Mouse (Mus musculus) heart, embryonic 12.5 days (tissue): ENCODE measurements around the gene Zglp1. TPM values are rescaled to one million over a fixed set of nuclear protein-coding genes. Genes with fewer than 3 reads are reported as not detected.

ENCODE experiments used
- ATAC-seq: fragments of 200-750 bp; cut with Nextera tagmentation; 2 replicates; pipeline ENCODE4 v1.8.0; 2017; ENCODE audit warnings: moderate TSS enrichment, moderate library complexity; ENCODE audit not compliant: insufficient number of reproducible peaks, low FRiP score
- H3K27ac ChIP-seq: fragments of 300-500 bp; sonication (generic); 2 replicates; pipeline ENCODE4 v1.5.1; 2016; ENCODE audit warnings: mild to moderate bottlenecking, moderate library complexity; ENCODE audit not compliant: poor library complexity, severe bottlenecking
- H3K27me3 ChIP-seq: fragments of 300-500 bp; sonication (generic); replicated peaks from 2 replicates; pipeline ENCODE4 v1.6.1; 2016; ENCODE audit warnings: mild to moderate bottlenecking, moderate library complexity
- H3K36me3 ChIP-seq: fragments of 300-500 bp; sonication (generic); 2 replicates; pipeline ENCODE4 v1.6.1; 2016; ENCODE audit warnings: mild to moderate bottlenecking, moderate library complexity
- H3K4me1 ChIP-seq: fragments of 300-500 bp; sonication (generic); replicated peaks from 2 replicates; pipeline ENCODE4 v1.6.1; 2016; ENCODE audit warnings: mild to moderate bottlenecking
- H3K4me2 ChIP-seq: fragments of 300-500 bp; sonication (generic); 2 replicates; pipeline ENCODE4 v1.6.1; 2016; ENCODE audit warnings: mild to moderate bottlenecking, moderate library complexity
- H3K4me3 ChIP-seq: fragments of 300-500 bp; sonication (generic); 2 replicates; pipeline ENCODE4 v1.5.1; 2016; ENCODE audit warnings: mild to moderate bottlenecking
- H3K9ac ChIP-seq: fragments of 300-500 bp; sonication (generic); 2 replicates; pipeline ENCODE4 v1.6.1; 2016; ENCODE audit warnings: mild to moderate bottlenecking, moderate library complexity
- H3K9me3 ChIP-seq: fragments of 300-500 bp; sonication (generic); replicated peaks from 2 replicates; pipeline ENCODE4 v1.6.1; 2016; ENCODE audit warnings: mild to moderate bottlenecking, moderate library complexity
- WGBS: fragments of 180-500 bp; shearing (Covaris S2); methylation state at CpG from one replicate; pipeline ENCODE4 v1.1.7; 2016; 5-methylcytosine and 5-hydroxymethylcytosine counted together
- polyA plus RNA-seq: library from polyadenylated mRNA; unstranded; fragments of >200 nt; fragmentation: Nextera tagmentation; extraction: Ambion mirVana; gene quantifications from 2 replicates; pipeline ENCODE4 v1.2.1, GENCODE M21; 2016

Zglp1 gene
- polyA plus RNA-seq, 1 experiment from 2014 or later, result 1.0 TPM

DNA sequence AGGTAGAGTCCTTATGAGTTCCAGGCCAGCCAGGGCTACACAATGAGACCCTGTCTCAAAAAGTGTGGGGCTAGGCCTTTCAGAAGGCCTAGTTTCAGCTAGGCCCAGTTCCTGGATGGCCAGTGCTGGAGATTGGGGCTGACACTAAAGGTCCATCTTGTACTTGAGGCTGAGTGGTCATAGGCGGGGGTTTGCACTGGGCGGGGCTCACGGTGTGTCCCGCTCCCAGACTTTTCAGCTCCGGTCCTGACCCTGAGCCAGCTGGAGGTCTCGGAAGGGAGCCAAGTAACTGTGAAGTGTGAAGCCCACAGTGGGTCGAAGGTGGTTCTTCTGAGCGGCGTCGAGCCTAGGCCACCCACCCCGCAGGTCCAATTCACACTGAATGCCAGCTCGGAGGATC lies 40.0 kb downstream of the Zglp1 start:
- no peak overlapping the region for H3K9ac ChIP-seq
- 67% methylated on average over 12 of the region's 12 CpGs for WGBS
- no peaks in the 10 kb centered on the region; the same call in 1 of the 2 replicates for H3K36me3 ChIP-seq
- no peak overlapping the region for H3K4me3 ChIP-seq
- ATAC-seq, result no peak
- peaks cover 51% of the 10 kb centered on the region for H3K27me3 ChIP-seq
- H3K9me3 ChIP-seq, result no peaks in the 10 kb centered on the region
- H3K27ac ChIP-seq, result no peak overlapping the region
- H3K4me1 ChIP-seq, result peaks cover 31% of the 10 kb centered on the region
- no peak overlapping the region for H3K4me2 ChIP-seq

GRCm38 (mm10) chr9:21025258-21025810 lies 41.6 kb downstream of the Zglp1 start:
- no peak overlapping the region for H3K27ac ChIP-seq
- no peak overlapping the region for H3K4me2 ChIP-seq
- no peaks in the 10 kb centered on the region; the same call in 1 of the 2 replicates for H3K36me3 ChIP-seq
- WGBS, result 67% methylated on average over 19 of the region's 19 CpGs
- no peak overlapping the region for H3K4me3 ChIP-seq
- no peaks in the 10 kb centered on the region for H3K9me3 ChIP-seq
- no peak for ATAC-seq
- peaks cover 52% of the 10 kb centered on the region for H3K27me3 ChIP-seq
- H3K9ac ChIP-seq, result no peak overlapping the region
- peaks cover 18% of the 10 kb centered on the region for H3K4me1 ChIP-seq

GRCm38 (mm10) chr9:21022726-21023125 lies 44.2 kb downstream of the Zglp1 start:
- no peak for ATAC-seq
- Histone ChIP-seq H3K4me3 (no peak overlapping the region), H3K4me2 (no peak overlapping the region), H3K36me3 (no peaks in the 10 kb centered on the region; the same call in 1 of the 2 replicates), H3K27ac (no peak overlapping the region), H3K4me1 (0 out of 2 replicates have a peak, but pooled peaks cover 4% of the 10 kb centered on the region), H3K9ac (no peak overlapping the region), H3K9me3 (no peaks in the 10 kb centered on the region), H3K27me3 (peaks cover 45% of the 10 kb centered on the region)
- WGBS, result 69% methylated on average over 1 of the region's 1 CpGs

GRCm38 (mm10) chr9:21022288-21022687 lies 44.6 kb downstream of the Zglp1 start:
- H3K36me3 ChIP-seq, result no peaks in the 10 kb centered on the region; the same call in 1 of the 2 replicates
- H3K4me3 ChIP-seq, result no peak overlapping the region
- no peak overlapping the region for H3K9ac ChIP-seq
- H3K27ac ChIP-seq, result no peak overlapping the region
- H3K9me3 ChIP-seq, result no peaks in the 10 kb centered on the region
- no peak for ATAC-seq
- H3K4me1 ChIP-seq, result 0 out of 2 replicates have a peak, but pooled peaks cover 4% of the 10 kb centered on the region
- no peak overlapping the region for H3K4me2 ChIP-seq
- 56% methylated on average over 6 of the region's 6 CpGs for WGBS
- H3K27me3 ChIP-seq, result peaks cover 45% of the 10 kb centered on the region

DNA sequence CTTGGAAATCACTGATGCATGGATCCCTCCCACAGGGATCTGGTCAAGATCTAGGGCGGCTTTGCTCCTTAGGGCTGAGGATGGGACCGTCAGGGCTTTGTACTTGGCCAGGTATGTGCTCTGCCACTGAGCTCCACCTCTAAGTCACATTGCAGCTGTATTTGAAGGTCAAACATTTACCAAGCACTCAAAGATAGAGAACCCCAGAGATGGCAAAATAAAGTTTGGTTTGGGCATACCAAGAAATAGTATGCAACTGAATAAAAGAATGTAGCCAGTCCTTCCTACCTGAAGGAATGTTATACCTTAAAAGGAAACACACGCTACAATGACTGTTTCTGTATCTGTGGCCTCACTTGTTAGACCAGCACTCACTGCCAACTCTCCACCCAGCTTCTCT lies 45.5 kb downstream of the Zglp1 start:
- peaks cover 45% of the 10 kb centered on the region for H3K27me3 ChIP-seq
- no peak for ATAC-seq
- H3K4me3 ChIP-seq, result no peak overlapping the region
- no peak overlapping the region for H3K9ac ChIP-seq
- H3K36me3 ChIP-seq, result no peaks in the 10 kb centered on the region; the same call in 1 of the 2 replicates
- H3K4me1 ChIP-seq, result 0 out of 2 replicates have a peak, but pooled peaks cover 7% of the 10 kb centered on the region
- H3K9me3 ChIP-seq, result no peaks in the 10 kb centered on the region
- H3K4me2 ChIP-seq, result no peak overlapping the region
- no peak overlapping the region for H3K27ac ChIP-seq
- WGBS, result 75% methylated on average over 3 of the region's 3 CpGs

DNA sequence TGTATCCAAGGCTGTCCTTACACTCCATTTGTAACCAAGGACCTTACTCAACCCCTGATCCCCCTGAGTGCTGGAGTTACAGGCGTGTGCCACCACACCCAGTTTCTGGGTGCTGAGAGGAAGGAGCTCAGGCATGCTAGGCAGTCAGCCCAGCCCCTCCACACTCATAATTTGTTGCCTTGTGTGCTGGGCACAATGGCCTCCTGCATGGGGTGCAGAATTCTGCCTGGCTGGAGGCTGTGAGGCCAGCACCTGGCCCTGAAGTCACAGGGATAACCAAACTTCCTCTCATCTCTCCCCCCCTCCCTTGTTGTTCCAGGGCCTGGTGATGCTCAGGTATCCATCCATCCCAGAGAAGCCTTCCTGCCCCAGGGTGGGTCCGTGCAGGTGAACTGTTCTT lies 48.3 kb downstream of the Zglp1 start:
- no peak for ATAC-seq
- no peak overlapping the region for H3K4me3 ChIP-seq
- no peak overlapping the region for H3K4me2 ChIP-seq
- H3K9me3 ChIP-seq, result no peaks in the 10 kb centered on the region
- 69% methylated on average over 2 of the region's 2 CpGs for WGBS
- peaks cover 61% of the 10 kb centered on the region for H3K27me3 ChIP-seq
- no peak overlapping the region for H3K9ac ChIP-seq
- no peak overlapping the region for H3K27ac ChIP-seq
- H3K4me1 ChIP-seq, result peaks cover 23% of the 10 kb centered on the region
- no peaks in the 10 kb centered on the region; the same call in 1 of the 2 replicates for H3K36me3 ChIP-seq

DNA sequence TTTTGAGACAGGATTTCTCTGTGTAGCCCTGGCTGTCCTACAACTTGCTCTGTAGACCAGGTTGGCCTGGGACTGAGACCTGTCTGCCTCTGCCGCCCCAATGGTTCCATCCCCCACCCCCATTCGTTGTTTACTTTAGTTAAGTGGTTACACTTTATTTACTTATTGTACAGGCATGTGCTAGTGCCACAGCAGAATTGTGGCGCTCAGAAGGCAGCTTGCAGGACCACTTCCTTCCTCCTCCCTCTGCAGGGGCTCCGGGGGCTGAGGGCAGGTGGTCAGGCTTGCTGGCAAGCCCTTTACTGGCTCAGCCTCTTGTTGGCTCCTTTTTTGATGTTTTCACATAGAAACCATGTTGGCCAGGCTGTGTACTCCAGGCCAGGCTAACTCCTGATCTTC lies 49.7 kb downstream of the Zglp1 start:
- peak overlapping the region; percentile 78 for H3K4me2 ChIP-seq
- WGBS, result 29% methylated on average over 4 of the region's 4 CpGs
- no peak overlapping the region for H3K27ac ChIP-seq
- H3K36me3 ChIP-seq, result no peaks in the 10 kb centered on the region; the same call in 1 of the 2 replicates
- 0 out of 2 replicates have a peak overlapping the region, but pooled peaks have one; percentile 10 for H3K4me3 ChIP-seq
- ATAC-seq, result no peak
- H3K9me3 ChIP-seq, result no peaks in the 10 kb centered on the region
- H3K4me1 ChIP-seq, result peaks cover 23% of the 10 kb centered on the region
- peaks cover 61% of the 10 kb centered on the region for H3K27me3 ChIP-seq
- no peak overlapping the region for H3K9ac ChIP-seq

DNA sequence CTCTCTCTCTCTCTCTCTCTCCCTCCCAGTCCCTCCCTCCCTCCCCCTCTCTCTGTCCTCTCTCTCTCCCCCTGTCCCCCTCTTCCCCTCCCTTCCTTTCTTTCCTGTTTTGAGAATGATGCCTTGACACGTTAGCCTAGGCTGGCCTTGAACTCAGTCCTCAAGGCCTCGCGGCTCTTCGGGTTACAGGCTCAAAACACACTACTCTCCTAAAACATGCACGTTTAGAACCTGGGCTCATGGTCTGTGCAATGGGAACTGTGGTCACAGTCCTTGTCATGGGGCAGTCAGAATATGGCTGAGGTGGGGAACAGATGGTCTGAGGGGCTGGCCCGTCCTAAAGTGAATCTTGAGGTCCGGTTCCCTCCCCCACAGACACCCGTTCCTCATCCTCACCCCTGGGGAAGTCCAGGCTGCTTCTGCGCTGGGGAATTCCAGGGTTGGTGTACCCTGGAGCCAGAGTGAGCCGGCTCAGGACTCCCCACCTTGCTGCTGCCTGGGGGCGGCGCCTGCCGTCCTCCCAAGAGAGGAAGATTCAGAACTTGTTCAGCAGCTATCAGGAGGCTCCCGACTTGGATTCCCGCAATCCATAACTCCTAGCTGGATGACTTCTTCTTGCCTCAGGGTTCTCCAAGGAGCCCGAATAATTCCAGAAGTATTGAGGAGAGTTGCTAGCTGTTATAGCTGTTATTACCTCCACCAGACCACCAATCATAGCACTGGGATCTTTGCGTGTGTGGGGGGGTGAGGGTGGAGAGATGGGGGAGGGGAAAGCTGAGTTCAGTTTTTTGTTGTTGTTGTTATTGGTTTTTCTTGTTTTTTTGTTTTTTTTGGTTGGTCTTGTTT lies 50.3 kb downstream of the Zglp1 start:
- H3K4me1 ChIP-seq, result peaks cover 23% of the 10 kb centered on the region
- no peaks in the 10 kb centered on the region for H3K36me3 ChIP-seq
- no peak for ATAC-seq
- H3K27ac ChIP-seq, result no peak overlapping the region
- peak overlapping the region; percentile 78 for H3K4me2 ChIP-seq
- H3K4me3 ChIP-seq, result peak overlapping the region; percentile 50
- no peak overlapping the region; the same call in 1 of the 2 replicates for H3K9ac ChIP-seq
- no peaks in the 10 kb centered on the region for H3K9me3 ChIP-seq
- H3K27me3 ChIP-seq, result peaks cover 61% of the 10 kb centered on the region
- WGBS, result 4% methylated on average over 17 of the region's 17 CpGs

- WGBS, result 1% methylated on average over 30 of the region's 30 CpGs
- Histone ChIP-seq H3K27ac (peak within 1 kb of the TSS; percentile 53), H3K9me3 (no peaks in the 10 kb centered on the region), H3K27me3 (peaks cover 58% of the 10 kb centered on the region), H3K4me2 (peak within 1 kb of the TSS; percentile 78), H3K4me1 (peaks cover 23% of the 10 kb centered on the region), H3K36me3 (no peaks in the 10 kb centered on the region), H3K9ac (peak within 1 kb of the TSS; percentile 57), H3K4me3 (peak within 1 kb of the TSS; percentile 50)
- peak; percentile 52; the same call in 1 of the 2 replicates for ATAC-seq
Observed at GRCm38 (mm10) chr9:21015571-21016130, 51.2 kb downstream of the Zglp1 start, which contains the start of gene Icam1. Icam1 (plus strand) TSS chr9:21015985.

- Histone ChIP-seq H3K4me2 (peak overlapping the region; percentile 78), H3K36me3 (no peaks in the 10 kb centered on the region), H3K9me3 (no peaks in the 10 kb centered on the region), H3K4me3 (peak overlapping the region; percentile 50), H3K27ac (peak overlapping the region; percentile 53), H3K27me3 (peaks cover 52% of the 10 kb centered on the region), H3K4me1 (peaks cover 23% of the 10 kb centered on the region), H3K9ac (peak overlapping the region; percentile 57)
- WGBS, result 3% methylated on average over 29 of the region's 29 CpGs
- peak; percentile 50 for ATAC-seq
Observed at GRCm38 (mm10) chr9:21014691-21015570, 52.0 kb downstream of the Zglp1 start.
